Mouse (Mus musculus): ENCODE measurements around the gene Slc4a3.

Slc4a3 gene

GRCm38 (mm10) chr1:75560206-75560913 lies 14.3 kb downstream of the Slc4a3 start:
- no peak for DNase-seq (ENCODE audit: low spot score)

DNA sequence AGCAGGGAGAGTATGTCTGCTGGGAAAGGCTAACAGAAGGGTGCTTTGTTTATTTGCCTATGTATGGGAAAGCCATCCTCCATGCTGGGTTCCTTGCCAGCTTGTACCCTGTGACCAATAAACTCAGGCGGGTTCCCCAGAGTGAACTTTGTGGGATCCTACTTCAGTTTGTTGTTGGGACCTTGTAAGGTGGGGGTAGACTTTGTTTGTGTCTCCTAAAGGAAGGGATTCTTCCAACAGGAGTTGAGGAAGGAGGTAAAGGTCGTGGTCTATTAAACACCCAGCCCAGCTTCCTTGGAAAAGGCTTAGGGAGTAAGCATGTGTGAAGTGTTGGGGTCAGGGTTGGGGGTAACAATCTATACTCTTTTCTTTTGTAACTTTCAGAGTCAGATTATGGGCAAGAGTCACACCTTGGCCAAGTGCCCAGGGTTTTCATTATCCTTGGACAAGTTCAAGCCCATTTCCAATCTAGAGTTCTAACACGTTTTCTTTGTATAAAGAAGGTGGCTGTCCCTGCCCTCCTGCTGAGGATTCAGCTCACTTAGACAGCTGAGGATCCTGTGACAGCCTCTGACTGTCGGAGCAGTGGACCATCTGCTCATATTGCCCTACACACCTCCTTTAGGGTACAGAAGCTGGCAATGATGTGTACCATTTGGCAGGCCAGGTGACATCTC lies 15.3 kb downstream of the Slc4a3 start:
- DNase-seq (ENCODE audit: low spot score) = no peak

GRCm38 (mm10) chr1:75561898-75562238 lies 15.8 kb downstream of the Slc4a3 start:
- DNase-seq (ENCODE audit: low spot score) = no peak

DNA sequence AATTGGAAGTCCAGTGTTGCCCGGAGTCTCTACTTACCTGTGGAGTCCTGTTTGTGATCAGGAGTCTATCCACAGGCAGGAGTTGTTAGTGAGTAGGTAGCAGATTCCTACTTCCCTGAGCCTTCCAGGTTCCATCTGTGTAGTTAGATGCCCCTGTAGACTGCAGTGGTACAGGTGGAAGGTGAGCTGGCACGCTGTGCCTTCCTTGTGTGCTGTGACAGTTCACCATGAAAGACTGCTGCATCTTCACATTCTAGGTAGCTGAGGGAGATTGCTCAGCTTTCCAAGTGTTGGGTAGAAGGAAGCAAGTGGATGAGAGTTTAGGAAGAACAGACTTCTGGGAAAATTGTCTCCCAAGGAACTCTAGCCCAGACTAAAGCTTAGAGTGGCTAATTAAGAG lies 18.0 kb downstream of the Slc4a3 start:
- no peak for DNase-seq (ENCODE audit: low spot score)

- DNase-seq (ENCODE audit: low spot score) = no peak
These were observed 18.9 kb downstream of the Slc4a3 start for GRCm38 (mm10) chr1:75564916-75565315.

GRCm38 (mm10) chr1:75565616-75566015 lies 19.6 kb downstream of the Slc4a3 start:
- no peak for DNase-seq (ENCODE audit: low spot score)

- DNase-seq (ENCODE audit: low spot score) = no peak
These were observed 24.3 kb downstream of the Slc4a3 start for GRCm38 (mm10) chr1:75570403-75570802.

DNA sequence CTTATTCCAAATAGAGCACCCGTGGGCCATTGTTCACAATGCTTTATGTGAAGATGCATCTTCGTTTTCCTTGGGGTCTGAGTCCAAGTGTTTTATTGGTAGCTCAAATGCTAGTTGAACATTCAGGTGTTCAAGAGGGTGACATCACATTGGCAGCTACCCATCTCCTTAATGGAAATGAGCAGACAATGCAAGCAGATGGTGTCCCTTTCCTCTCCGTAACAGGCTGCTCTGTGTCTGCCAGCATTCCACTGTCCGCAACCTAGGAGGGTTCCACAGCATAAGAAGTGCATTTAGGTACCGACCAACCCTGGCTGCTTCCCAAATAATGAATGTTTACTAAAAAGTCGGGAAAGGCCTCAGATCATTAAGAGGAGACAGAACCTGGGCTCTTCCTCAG lies 26.7 kb downstream of the Slc4a3 start:
- DNase-seq (ENCODE audit: low spot score) = no peak

DNA sequence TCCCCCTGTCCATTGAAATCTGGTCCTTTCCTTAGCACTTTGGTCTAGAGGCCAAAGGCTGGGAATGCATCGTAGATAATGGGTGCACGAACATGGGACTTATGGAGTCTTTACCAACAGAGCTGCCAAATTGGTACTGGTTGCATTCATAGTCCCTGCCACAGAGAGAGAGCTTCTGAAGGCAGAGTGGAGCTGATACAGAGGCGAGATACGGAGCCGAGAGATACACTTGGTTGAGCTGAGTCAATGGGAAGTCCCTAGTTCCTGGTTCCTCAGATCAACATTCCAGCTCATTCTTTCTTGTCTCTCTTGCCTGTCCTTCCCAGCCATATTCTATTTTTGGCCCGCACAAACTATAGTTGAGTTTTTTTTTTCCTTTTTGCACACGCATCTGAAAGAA lies 27.6 kb downstream of the Slc4a3 start:
- DNase-seq (ENCODE audit: low spot score) = no peak

- DNase-seq (ENCODE audit: low spot score) = no peak
These were observed 28.6 kb downstream of the Slc4a3 start for GRCm38 (mm10) chr1:75574476-75575310.

- DNase-seq (ENCODE audit: low spot score) = no peak
These were observed 36.0 kb downstream of the Slc4a3 start for GRCm38 (mm10) chr1:75581936-75582624.

- no peak for DNase-seq (ENCODE audit: low spot score)
These were observed 36.5 kb downstream of the Slc4a3 start for GRCm38 (mm10) chr1:75582625-75582956.

- DNase-seq (ENCODE audit: low spot score) = no peak
These were observed 37.0 kb downstream of the Slc4a3 start for GRCm38 (mm10) chr1:75583034-75583433.

- DNase-seq (ENCODE audit: low spot score) = no peak
These were observed 40.7 kb downstream of the Slc4a3 start for GRCm38 (mm10) chr1:75586791-75587190.

GRCm38 (mm10) chr1:75587738-75588719 lies 42.0 kb downstream of the Slc4a3 start:
- no peak for DNase-seq (ENCODE audit: low spot score)

DNA sequence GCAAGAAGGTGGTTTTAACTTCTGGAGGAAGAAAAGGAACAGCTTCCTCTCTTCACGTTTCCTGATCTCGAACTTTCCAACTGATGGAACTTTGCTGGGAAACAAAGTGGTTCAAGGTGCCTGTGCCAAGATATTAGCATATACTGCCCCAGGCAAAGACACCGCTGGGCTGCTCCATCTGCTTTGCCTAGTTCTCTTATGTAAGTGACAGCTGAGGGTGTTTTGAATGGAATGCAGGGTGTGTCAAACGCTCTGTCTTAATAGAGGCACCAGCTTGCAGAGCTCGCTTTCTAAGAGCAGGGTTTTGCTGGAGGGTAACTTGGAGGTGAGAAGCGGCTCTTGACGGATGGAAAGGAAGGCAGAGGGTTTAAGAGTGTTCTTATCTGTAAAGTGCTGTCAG lies 42.8 kb downstream of the Slc4a3 start:
- DNase-seq (ENCODE audit: low spot score) = peak; percentile 58

GRCm38 (mm10) chr1:75589983-75590382 lies 43.9 kb downstream of the Slc4a3 start:
- no peak for DNase-seq (ENCODE audit: low spot score)

DNA sequence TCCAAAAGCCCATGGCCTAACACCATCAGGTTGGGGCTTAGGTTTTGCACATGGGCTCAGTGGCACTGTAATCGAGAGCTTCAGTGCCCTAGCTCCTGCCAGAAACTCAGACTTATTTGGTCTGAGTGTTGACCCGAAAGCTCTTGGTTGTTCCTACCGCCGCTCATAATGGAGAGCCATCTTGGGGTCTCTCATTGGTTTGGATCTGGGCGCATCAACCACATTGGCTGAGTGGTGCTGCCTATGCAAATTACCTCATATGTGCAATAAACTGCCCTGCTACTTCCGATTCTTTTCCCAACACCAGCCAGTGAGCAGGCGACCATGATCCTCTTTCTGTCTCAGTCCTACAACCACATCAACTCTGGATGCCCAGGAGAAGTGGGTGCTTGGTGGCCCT lies 47.9 kb downstream of the Slc4a3 start:
- DNase-seq (ENCODE audit: low spot score) = no peak

GRCm38 (mm10) chr1:75594836-75595235 lies 48.8 kb downstream of the Slc4a3 start:
- no peak for DNase-seq (ENCODE audit: low spot score)

GRCm38 (mm10) chr1:75595930-75596329 lies 49.9 kb downstream of the Slc4a3 start:
- DNase-seq (ENCODE audit: low spot score) = no peak

GRCm38 (mm10) chr1:75596906-75597305 lies 50.8 kb downstream of the Slc4a3 start:
- DNase-seq (ENCODE audit: low spot score) = no peak

Measured in left cerebral cortex, adult 11 months (tissue).